Mouse (Mus musculus) WW6 (cell line): ENCODE data around the gene Omg.

Source experiments
- DNase-seq: peaks from one replicate; pipeline ENCODE4 v3.0.0-alpha.2; 2013; ENCODE audit warnings: low read depth, low spot score

The Omg gene

DNA sequence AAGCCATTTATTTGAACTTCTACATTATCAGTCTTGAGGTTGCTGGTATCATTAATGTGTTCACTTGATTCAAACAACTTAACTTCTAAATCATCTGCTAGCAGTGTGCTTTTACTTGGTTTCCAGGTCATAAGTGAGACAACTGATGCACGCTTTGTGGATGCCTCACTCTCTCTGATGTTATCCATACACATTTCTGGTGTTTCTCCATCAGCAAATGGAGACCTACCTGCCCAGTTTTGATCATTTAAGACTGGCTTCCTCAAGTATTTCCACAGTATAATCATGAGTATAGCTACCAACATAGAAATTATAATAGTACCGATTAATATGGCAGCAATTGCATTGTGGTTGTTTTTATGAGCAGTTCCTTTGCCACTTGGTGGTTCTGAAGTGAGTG lies 11.9 kb upstream of the Omg start:
- no peak for DNase-seq

DNA sequence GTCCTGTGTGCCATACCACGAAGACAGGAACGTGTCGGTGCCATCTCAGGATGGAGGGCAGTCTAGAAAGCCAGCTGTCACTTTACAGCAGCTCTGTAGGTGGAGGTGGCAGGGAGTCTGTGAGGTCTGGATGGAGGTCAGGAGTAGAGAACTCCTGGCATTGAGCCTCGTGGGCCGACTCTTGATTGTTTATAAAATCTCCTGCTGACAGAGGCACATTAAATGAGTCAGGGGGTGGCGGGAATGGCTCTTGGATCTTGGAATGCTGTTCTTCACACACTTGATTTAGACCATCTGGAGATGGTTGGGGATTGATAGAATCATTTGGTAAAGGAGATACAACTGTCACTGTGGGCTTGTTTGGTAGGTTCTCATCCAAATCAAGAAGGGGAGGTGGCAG lies 11.4 kb upstream of the Omg start:
- DNase-seq: no peak

DNA sequence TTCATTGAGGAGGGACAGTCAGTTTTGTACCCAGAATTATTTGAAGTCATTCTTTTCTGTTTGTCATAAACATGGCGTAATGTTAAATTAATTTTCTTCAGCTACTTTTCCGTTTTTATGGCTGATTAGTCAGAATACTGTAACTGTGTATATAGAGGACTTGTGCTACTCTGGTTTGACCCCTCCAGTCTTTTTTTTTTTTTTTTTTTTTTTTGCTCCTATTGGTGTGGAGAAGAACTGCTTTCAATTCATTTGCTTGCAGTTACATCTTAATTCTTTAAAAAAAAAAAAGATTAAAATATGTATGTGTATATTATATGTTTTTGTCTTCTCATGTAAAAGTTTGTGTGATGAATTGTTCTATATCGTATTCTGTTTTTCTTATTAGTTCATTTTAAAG lies 8.1 kb upstream of the Omg start:
- DNase-seq: no peak

DNA sequence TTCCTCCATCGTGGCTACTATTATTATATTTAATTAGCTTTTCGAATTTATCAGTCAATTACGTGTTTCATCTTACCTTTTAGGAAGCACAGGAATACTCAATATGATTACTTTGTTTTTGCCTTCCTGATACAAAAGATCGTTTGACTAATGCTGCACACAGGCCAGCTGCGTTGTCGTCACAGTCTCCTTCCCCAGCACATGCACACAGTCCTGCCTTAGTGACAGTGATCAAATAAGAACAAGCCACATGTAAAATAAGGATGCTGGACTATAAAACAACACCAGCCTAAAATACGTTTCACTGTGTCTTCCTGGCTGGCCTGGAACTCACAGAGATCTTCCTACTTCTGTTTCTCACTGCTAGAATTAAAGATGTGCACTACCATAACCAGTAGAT lies 622 bp upstream of the Omg start:
- DNase-seq: no peak

DNA sequence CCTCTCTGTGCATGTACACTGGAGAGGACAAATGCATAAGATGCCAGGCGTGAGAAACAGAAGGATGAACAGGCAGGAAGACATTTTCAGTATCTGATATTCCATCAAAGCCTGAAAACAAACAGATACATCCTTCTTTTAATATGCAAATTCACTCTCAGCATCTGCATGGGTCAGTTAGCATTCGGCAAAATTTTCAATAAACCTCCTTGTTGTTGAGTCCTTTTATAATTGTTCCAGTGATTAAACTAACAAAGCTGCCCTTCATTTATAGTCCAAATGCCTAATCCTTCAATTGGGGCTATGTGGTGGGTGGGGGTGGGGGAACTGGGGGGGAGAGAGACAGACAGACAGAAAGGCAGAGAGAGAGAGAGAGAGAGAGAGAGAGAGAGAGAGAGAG lies 967 bp downstream of the Omg start:
- DNase-seq: no peak

DNA sequence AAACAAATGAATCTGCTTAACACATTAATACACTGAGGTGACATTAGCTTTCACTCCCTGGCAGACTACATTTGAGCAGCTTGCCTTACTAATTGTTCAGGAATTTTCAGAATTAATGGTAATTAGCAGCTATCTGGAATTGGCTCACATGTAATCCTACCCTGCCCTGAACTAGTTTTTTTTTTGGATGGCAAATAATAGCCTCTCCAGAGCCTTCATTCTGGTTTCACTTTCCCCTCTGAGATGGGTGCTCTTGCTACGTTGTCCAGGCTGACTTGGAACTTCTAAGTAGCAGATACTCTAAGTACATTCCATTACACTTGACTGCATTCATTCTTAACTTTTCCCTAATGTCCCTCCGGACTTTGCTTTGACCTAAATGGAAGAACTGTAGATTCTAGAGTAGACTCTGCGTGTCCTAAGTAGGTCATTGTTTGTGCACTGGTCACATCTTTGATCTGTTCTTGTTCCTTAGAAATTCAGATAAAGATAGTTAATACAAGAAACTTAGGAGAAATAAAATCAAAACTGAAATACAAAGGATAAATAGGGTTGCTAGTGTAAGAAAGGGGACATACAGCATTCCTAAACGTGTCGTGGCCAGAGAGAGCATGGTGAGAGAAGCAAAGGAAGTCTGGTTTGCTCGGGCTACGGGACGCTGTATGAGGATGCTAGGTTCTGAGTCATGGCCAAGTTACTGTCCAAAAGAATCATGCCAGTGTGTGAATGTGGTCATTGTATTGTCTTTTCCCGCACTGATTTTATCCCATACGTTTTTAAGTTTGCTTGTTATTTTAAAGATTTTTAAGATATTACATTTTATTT lies 8.7 kb downstream of the Omg start:
- no peak for DNase-seq

DNA sequence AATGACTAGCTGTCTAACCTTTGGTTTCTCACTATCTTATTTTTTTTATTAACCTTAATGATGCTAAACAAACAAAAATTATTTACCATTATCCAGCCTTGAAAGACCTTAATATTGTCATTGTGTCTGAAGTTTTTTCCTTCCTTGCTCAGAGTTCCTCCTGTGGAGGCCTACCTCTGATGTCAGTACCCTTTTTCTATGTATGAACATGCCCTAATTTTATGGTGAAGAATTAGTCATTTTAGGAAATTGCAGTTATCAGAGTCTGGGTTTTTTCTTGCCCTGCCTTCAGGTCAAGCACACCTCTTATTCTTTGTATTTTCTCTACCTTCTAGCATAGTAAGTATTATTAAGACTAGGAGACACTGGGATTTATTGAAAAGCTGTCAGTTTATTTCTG lies 19.2 kb downstream of the Omg start:
- no peak for DNase-seq

DNA sequence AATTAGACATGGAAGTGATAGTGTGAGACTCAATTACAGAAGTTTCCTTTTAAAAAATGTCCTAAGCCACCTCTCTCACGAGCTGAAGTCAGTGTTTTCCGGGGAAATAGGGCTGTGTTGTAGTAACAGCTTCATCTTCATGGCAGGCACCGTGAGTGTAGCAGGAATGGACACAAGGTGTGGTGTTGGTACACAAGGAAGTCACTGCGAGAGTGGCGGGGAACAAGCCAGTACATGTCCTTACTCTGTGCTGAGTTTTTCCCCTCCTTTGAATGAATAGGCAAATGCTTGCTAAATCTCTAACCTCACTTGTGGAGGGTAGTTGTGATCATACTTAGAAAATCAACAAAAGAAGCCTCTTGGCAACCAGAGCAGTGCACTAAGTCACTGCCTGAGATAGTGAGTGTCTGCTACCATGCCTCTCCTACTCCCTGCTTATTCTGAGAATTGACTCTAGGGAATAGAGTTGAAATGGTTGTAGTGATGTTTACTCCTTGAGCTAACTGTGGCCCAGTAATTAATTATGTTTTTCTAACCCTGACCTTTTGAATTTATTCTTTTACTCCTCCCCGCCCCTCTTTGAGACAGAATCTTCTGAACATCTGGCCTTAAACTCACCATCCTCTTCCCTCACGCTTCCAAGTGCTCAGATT lies 19.9 kb downstream of the Omg start:
- DNase-seq: no peak

DNA sequence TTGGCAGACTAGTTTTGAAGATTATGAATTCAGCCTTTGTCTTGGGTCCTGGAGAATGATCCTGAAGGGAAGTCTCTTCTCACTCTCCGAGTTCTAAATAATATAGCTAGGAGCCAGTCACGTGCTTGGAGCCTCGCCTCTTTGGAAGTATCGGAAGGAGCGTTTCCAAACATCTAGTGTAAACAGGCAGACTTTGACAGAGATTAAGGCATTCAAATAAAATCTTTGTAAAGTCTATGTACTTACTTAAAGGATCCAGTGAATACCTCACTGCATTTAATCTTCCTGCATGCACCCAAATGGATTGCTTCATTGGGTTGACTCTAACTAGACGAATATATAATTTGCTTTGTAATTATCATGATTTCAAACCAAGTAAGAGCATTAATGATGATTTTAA lies 20.5 kb downstream of the Omg start:
- DNase-seq: no peak

DNA sequence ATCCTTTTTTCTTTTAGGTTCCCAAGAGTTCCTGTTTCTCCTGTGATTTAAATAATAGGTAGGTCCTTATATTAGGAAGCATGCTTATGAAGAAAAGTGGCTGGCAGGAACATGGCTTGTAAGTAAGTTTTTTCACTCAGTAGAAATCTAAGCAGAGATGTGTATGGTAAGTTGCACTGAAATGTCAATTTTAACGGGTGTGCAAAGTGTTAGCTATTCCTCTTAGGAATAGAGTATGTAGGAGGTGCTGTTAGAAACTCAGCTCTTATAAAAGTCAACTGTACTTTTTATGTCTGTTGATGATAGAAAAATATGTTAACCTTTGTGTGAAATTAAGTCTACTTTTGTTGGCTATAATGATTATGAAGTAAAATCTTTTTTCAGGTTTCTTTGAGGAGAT lies 35.8 kb downstream of the Omg start:
- no peak for DNase-seq

DNA sequence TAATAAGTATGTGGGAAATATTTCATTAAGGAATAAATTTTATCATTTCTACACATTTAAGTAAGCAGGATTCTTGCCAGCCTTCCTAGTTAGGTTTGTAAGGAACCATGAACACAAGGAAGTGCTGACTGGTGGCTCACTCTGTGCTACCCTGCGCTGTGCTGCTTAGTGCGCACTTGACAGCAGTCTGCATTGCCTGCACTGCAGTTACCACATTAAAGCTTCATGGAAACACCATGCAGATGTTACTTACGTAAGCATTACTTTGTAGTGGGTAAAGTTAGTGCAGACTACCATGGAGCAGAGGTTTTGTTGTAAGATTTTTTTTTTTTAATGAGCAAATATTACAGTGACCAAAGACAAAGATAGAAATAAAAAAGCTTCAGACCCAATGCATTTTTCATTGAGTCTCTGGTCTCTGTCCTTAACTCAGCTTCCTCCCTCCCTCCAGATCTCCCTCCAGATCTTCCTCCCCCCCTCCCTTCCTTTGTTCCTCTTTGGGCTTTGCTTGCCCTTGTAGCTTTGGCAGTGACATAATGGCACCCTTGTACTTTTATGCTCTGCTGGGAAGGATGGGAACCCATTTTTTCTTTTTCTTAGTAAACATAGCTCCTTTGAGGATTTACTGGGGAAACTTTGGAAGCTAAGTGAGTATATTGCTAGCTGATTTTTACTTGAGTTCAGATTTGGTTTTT lies 43.0 kb downstream of the Omg start:
- DNase-seq: no peak

DNA sequence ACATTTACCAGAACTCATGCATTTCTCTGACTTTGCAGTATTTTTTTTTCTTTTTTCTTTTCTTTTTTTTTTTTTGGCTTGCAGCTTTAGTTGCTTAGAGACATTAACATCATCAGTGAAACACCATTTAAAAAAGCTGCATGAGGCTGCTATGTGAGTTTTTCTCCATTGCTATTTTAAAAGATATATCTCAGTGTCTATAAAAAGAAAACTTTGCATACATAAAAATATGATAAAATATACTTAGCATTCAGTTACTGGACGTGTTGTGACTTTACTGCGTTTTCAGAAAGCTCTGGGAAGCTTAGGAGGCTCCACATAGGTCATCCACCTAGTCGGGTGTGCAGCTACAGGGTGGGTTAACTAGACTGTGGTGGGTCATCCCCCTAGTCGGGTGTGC lies 44.0 kb downstream of the Omg start:
- no peak for DNase-seq

DNA sequence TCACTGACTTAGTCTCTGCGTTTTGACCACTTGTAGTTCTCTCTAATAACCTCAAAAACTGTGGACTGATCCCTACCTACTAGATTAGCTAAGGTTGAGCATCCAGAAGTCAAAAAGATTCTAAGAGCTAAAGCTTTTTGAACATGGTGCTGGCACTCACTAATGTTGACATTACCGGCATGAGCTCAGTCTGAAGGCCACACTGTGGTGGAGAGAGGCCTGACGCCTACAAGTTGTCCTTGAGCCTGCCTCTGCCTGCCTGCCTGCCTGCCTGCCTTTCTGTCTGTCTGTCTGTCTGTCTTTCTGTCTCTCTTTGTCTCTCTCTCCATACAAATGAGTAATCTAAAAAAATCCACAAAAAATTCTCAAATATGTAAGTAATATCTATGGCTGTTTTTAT lies 46.0 kb downstream of the Omg start:
- DNase-seq: no peak

DNA sequence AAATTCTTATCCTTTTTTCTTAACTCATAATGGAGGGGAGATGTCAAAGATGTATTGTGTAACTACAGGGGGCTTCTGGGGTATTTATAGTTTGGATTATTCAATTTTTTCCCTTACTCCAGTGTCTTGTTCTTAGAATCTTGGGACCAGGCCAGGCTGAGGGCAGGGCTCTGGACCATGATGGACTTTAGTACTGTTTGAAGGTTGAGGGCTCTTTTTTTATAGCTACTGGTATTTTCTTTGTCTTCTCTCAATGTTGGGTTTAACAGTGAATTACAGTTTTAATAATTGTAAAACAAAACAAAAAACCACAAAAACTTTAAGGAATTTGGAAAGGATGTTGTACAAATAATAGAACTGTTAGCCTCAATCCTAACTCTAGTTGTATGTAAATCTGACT lies 50.9 kb downstream of the Omg start:
- no peak for DNase-seq
